Mouse (Mus musculus): Measurements from ENCODE around the gene A430089I19Rik.
"Not testable (repeated sequence)": the region's sequence is repeated elsewhere in the genome, so short reads cannot be mapped to it uniquely, and the experiment has no call there.

Gene A430089I19Rik

GRCm38 (mm10) chr5:94306696-94307095, at the start of gene A430089I19Rik:
Gene A430089I19Rik (minus strand): TSS chr5:94306796.
- DNase-seq = not testable (repeated sequence)

GRCm38 (mm10) chr5:94339449-94339848, 32.9 kb upstream of the A430089I19Rik start, which contains the start of gene AA792892:
Gene AA792892 (plus strand): TSS chr5:94339749.
- not testable (repeated sequence) for DNase-seq

GRCm38 (mm10) chr5:94314135-94314534, 7.5 kb upstream of the A430089I19Rik start, which contains the start of gene Gm6502:
Gene Gm6502 (plus strand): TSS chr5:94314435.
- DNase-seq = not testable (repeated sequence)
